Mouse (Mus musculus): ENCODE data around the gene Nlrc5. TPM values are rescaled to one million over a fixed set of nuclear protein-coding genes. Genes with fewer than 3 reads are reported as not detected.
A peak's percentile ranks its signal among the peaks of the same experiment; 100 is the strongest.

Gene Nlrc5
- polyA plus RNA-seq, 1 experiment from 2014 or later, result 0.28 TPM

DNA sequence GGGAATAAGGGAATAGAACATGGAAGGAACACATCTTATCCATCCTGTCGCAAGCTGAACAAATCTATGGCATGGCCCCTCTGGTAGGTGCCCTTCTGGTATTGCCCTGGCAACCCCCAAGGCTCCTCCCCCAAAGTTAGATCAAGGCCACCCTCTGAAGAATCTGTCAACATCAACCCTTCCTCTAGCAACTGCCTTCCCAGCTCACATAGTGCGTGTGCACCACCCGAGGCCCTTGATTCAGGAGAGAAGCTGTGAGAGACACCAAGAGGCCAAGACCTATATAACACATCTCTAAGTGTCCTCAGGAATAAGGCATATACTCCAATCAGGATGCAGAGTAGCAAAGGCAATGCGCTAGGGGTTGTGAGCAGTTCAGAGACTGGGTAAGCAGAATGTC, 11.9 kb upstream of the Nlrc5 start:
- no peak overlapping the region for H3K4me3 ChIP-seq
- 78% methylated on average over 4 of the region's 4 CpGs for WGBS
- no peak overlapping the region for H3K4me2 ChIP-seq
- no peaks in the 10 kb centered on the region for H3K36me3 ChIP-seq
- no peaks in the 10 kb centered on the region for H3K9me3 ChIP-seq (replicated peaks)
- H3K4me1 ChIP-seq (replicated peaks), result no peaks in the 10 kb centered on the region
- no peak for ATAC-seq (replicated peaks; ENCODE audit: insufficient number of reproducible peaks, insufficient read depth, low FRiP score, low read depth)
- 0 out of 2 replicates have a peak, but pooled peaks cover 3% of the 10 kb centered on the region for H3K27me3 ChIP-seq
- no peak overlapping the region for H3K27ac ChIP-seq
- H3K9ac ChIP-seq, result no peak overlapping the region

- no peak overlapping the region for H3K27ac ChIP-seq
- ATAC-seq (replicated peaks; ENCODE audit: insufficient number of reproducible peaks, insufficient read depth, low FRiP score, low read depth), result no peak
- 42% methylated on average over 10 of the region's 10 CpGs for WGBS
- H3K4me1 ChIP-seq (replicated peaks), result no peaks in the 10 kb centered on the region
- 0 out of 2 replicates have a peak, but pooled peaks cover 8% of the 10 kb centered on the region for H3K27me3 ChIP-seq
- H3K9me3 ChIP-seq (replicated peaks), result no peaks in the 10 kb centered on the region
- H3K4me3 ChIP-seq, result no peak overlapping the region
- H3K4me2 ChIP-seq, result no peak overlapping the region
- H3K9ac ChIP-seq, result no peak overlapping the region
- no peaks in the 10 kb centered on the region for H3K36me3 ChIP-seq
Observed at GRCm38 (mm10) chr8:94427953-94428352, 6.2 kb upstream of the Nlrc5 start.

- ATAC-seq (replicated peaks; ENCODE audit: insufficient number of reproducible peaks, insufficient read depth, low FRiP score, low read depth), result no peak
- 52% methylated on average over 4 of the region's 4 CpGs for WGBS
- Histone ChIP-seq H3K4me1 (replicated peaks) (no peaks in the 10 kb centered on the region), H3K27me3 (peaks cover 9% of the 10 kb centered on the region; the same call in 1 of the 2 replicates), H3K27ac (no peak overlapping the region), H3K9ac (no peak overlapping the region), H3K4me2 (no peak overlapping the region), H3K9me3 (replicated peaks) (no peaks in the 10 kb centered on the region), H3K4me3 (no peak overlapping the region), H3K36me3 (no peaks in the 10 kb centered on the region)
Observed at GRCm38 (mm10) chr8:94428420-94428819, 5.7 kb upstream of the Nlrc5 start.

DNA sequence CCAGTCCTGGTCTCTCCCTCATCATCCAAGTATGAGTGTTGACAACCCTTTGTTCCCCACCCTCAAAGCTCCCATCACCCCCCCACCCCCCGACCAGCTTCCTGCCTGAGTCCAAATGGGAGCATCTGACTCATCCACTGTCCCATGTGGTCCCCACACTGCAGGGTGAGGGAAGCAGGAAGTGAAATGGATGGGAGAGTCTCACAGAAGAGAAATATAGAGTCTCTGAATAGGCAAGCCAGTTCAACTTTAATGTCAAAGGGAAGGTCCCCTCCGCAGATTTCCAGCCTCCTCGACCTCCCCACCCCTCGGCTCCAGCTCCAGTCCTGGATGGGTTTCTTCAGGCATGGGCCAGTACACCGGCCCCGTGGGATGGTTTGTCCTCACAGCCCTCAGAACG, 4.8 kb upstream of the Nlrc5 start:
- ATAC-seq (replicated peaks; ENCODE audit: insufficient number of reproducible peaks, insufficient read depth, low FRiP score, low read depth), result no peak
- H3K4me3 ChIP-seq, result no peak overlapping the region
- H3K27me3 ChIP-seq, result peaks cover 17% of the 10 kb centered on the region; the same call in 1 of the 2 replicates
- H3K4me1 ChIP-seq (replicated peaks), result peaks cover 6% of the 10 kb centered on the region
- no peak overlapping the region for H3K4me2 ChIP-seq
- 72% methylated on average over 7 of the region's 7 CpGs for WGBS
- no peak overlapping the region for H3K27ac ChIP-seq
- no peaks in the 10 kb centered on the region for H3K36me3 ChIP-seq
- no peak overlapping the region for H3K9ac ChIP-seq
- no peaks in the 10 kb centered on the region for H3K9me3 ChIP-seq (replicated peaks)

DNA sequence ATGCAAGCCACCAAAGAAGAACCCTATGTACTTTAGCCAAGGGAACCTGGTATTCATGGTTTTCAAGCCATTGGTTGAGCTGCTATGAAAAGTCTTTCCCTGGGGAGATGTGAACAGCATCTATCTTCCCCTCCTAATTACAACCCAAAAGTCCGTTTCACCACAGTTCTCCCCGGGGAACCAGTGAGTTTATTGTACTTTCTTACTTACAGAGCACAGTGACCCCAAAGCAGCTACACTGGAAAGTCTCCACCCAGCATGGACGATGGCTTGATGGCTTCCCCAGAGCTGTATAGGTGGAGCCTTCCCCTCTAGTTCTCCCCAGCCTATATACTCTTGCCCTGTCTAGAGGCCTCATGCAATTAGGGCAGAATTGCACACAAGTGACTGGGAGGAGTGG, 1.9 kb upstream of the Nlrc5 start:
- no peak overlapping the region for H3K9ac ChIP-seq
- H3K27ac ChIP-seq, result no peak overlapping the region
- WGBS, result 68% methylated on average over 3 of the region's 3 CpGs
- H3K27me3 ChIP-seq, result peaks cover 22% of the 10 kb centered on the region
- H3K4me2 ChIP-seq, result no peak overlapping the region
- peaks cover 8% of the 10 kb centered on the region for H3K4me1 ChIP-seq (replicated peaks)
- no peak overlapping the region for H3K4me3 ChIP-seq
- no peak for ATAC-seq (replicated peaks; ENCODE audit: insufficient number of reproducible peaks, insufficient read depth, low FRiP score, low read depth)
- H3K9me3 ChIP-seq (replicated peaks), result no peaks in the 10 kb centered on the region
- H3K36me3 ChIP-seq, result no peaks in the 10 kb centered on the region

- H3K4me3 ChIP-seq, result no peak overlapping the region
- peaks cover 8% of the 10 kb centered on the region for H3K4me1 ChIP-seq (replicated peaks)
- H3K9me3 ChIP-seq (replicated peaks), result no peaks in the 10 kb centered on the region
- peak overlapping the region; percentile 91 for H3K4me2 ChIP-seq
- H3K9ac ChIP-seq, result no peak overlapping the region
- no peak overlapping the region for H3K27ac ChIP-seq
- peaks cover 20% of the 10 kb centered on the region for H3K27me3 ChIP-seq
- ATAC-seq (replicated peaks; ENCODE audit: insufficient number of reproducible peaks, insufficient read depth, low FRiP score, low read depth), result no peak
- no peaks in the 10 kb centered on the region for H3K36me3 ChIP-seq
- 70% methylated on average over 3 of the region's 3 CpGs for WGBS
Observed at GRCm38 (mm10) chr8:94434958-94435357, 802 bp downstream of the Nlrc5 start.

DNA sequence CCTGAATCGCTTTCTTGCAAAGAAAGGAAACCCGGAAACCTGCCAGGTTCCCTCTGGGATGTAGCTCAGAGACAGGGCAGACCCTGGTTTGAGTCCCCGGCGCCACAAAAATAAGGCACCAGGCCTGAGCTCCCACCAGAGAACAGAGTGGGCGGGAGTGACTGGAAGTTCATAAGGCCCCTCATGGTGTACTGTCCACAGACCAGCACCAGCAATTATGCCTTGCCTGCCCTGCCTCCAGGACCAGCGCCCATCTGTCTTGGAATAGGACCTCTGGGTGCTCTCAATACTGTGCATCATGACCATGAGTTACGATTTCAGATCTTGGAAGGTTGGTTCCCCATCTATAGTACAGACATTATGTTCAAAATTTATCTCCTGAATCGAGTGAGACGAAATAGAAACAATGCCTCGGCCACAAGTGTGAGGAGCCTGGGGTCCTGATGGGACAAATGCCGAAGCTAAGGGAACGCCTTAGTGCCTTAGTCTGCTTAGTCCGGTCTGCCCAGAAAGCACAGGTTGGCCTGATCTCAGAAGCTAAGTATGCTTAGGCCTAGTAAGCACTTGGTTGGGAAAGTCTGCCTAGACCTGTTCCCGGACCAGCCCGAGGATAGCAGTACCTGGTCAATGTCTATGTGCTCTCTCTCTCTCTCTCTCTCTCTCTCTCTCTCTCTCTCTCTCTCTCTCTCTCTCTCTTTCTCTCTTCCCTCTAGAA, 1.4 kb downstream of the Nlrc5 start:
- Histone ChIP-seq H3K9ac (no peak overlapping the region), H3K4me2 (no peak overlapping the region), H3K36me3 (no peaks in the 10 kb centered on the region), H3K4me1 (replicated peaks) (peaks cover 8% of the 10 kb centered on the region), H3K9me3 (replicated peaks) (no peaks in the 10 kb centered on the region), H3K27ac (no peak overlapping the region), H3K4me3 (no peak overlapping the region), H3K27me3 (peaks cover 20% of the 10 kb centered on the region)
- ATAC-seq (replicated peaks; ENCODE audit: insufficient number of reproducible peaks, insufficient read depth, low FRiP score, low read depth), result no peak
- WGBS, result 88% methylated on average over 15 of the region's 15 CpGs

DNA sequence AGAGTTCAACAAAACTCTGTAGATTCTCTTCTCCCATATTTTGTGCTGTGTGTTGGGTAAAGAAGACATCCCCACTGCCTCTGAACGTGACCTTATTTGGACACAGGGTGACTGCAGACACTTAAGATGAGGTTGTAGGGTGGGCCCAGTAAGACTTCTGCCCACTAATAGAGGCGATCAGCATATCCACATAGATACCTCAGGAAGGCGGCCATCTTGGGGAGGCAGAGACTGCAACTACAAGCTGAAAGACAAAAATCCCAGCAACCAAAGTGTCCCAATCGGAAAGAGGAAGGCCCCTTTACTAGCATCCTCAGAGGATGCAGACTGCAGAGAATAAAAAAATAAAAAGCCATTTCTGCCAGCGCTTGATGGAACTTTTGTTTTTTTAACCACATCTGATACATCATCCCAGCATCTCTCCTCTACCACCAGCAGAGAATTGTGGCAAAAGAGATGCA, 2.0 kb downstream of the Nlrc5 start:
- whole genome bisulfite sequencing, result 87% methylated on average over 5 of the region's 5 CpGs
- Histone ChIP-seq H3K4me2 (no peak overlapping the region), H3K9ac (no peak overlapping the region), H3K4me3 (no peak overlapping the region), H3K36me3 (no peaks in the 10 kb centered on the region), H3K27me3 (peaks cover 20% of the 10 kb centered on the region), H3K4me1 (replicated peaks) (peaks cover 8% of the 10 kb centered on the region), H3K9me3 (replicated peaks) (no peaks in the 10 kb centered on the region), H3K27ac (no peak overlapping the region)
- no peak for ATAC-seq (replicated peaks; ENCODE audit: insufficient number of reproducible peaks, insufficient read depth, low FRiP score, low read depth)

DNA sequence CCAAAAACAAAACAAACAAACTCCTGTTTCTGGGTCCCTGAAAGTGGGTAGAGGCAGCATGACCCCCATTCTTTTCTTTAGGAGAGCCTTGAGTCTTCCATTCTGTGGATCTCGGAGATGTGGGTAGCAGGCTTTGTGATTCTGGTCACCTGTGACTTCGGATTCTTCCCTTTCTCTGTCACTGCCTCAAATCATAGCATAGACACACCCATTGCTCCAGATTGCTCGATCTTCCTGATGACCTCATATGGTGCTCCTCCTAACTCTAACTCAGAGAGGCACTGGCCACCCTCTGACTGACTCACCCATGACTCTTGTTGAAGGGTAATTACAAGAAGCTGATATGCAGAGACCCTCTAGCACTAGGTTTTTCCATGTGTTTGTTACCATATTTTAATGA, 2.7 kb downstream of the Nlrc5 start:
- Histone ChIP-seq H3K36me3 (no peaks in the 10 kb centered on the region), H3K9me3 (replicated peaks) (no peaks in the 10 kb centered on the region), H3K27me3 (peaks cover 20% of the 10 kb centered on the region), H3K9ac (no peak overlapping the region), H3K27ac (no peak overlapping the region), H3K4me2 (no peak overlapping the region), H3K4me3 (no peak overlapping the region), H3K4me1 (replicated peaks) (peaks cover 8% of the 10 kb centered on the region)
- 59% methylated on average over 3 of the region's 3 CpGs for WGBS
- ATAC-seq (replicated peaks; ENCODE audit: insufficient number of reproducible peaks, insufficient read depth, low FRiP score, low read depth), result no peak

GRCm38 (mm10) chr8:94438659-94439058, 4.5 kb downstream of the Nlrc5 start:
- no peak for ATAC-seq (replicated peaks; ENCODE audit: insufficient number of reproducible peaks, insufficient read depth, low FRiP score, low read depth)
- no peak overlapping the region for H3K9ac ChIP-seq
- peaks cover 7% of the 10 kb centered on the region for H3K4me1 ChIP-seq (replicated peaks)
- 86% methylated on average over 5 of the region's 5 CpGs for WGBS
- peaks cover 13% of the 10 kb centered on the region for H3K27me3 ChIP-seq
- no peak overlapping the region for H3K27ac ChIP-seq
- H3K4me2 ChIP-seq, result no peak overlapping the region
- H3K9me3 ChIP-seq (replicated peaks), result no peaks in the 10 kb centered on the region
- no peak overlapping the region for H3K4me3 ChIP-seq
- no peaks in the 10 kb centered on the region for H3K36me3 ChIP-seq

GRCm38 (mm10) chr8:94439691-94440090, 5.5 kb downstream of the Nlrc5 start:
- H3K27ac ChIP-seq, result no peak overlapping the region

DNA sequence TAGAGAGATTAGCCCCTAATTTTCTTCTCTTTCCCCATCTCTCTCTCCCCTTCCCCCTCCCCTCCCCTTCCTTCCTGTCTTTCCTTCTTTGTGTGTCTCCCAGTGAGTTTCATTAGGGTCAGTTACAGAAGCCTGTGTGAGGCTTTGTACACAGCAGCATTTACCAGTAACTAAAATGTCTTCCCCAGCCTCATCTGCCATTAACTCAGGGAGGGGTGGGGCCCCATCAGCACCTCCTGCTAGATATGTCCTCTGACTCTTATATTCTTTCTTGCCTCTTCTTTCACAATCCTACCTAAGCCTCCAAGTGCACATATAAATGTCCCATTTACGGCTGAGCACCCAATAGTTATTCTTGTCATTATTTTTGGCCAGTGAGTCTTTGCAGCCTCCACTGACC, 6.2 kb downstream of the Nlrc5 start:
- H3K9me3 ChIP-seq (replicated peaks), result no peaks in the 10 kb centered on the region
- no peak overlapping the region for H3K27ac ChIP-seq
- H3K4me2 ChIP-seq, result no peak overlapping the region
- no peak for ATAC-seq (replicated peaks; ENCODE audit: insufficient number of reproducible peaks, insufficient read depth, low FRiP score, low read depth)
- WGBS, result 80% methylated on average over 1 of the region's 1 CpGs
- H3K27me3 ChIP-seq, result peaks cover 4% of the 10 kb centered on the region
- H3K4me1 ChIP-seq (replicated peaks), result no peaks in the 10 kb centered on the region
- no peak overlapping the region for H3K9ac ChIP-seq
- no peaks in the 10 kb centered on the region for H3K36me3 ChIP-seq
- no peak overlapping the region for H3K4me3 ChIP-seq

More at GRCm38 (mm10) chr8:94439691-94440090, 5.5 kb downstream of the Nlrc5 start:
- Histone ChIP-seq H3K9me3 (replicated peaks) (no peaks in the 10 kb centered on the region), H3K27me3 (peaks cover 8% of the 10 kb centered on the region), H3K4me1 (replicated peaks) (no peaks in the 10 kb centered on the region), H3K4me3 (no peak overlapping the region), H3K4me2 (no peak overlapping the region), H3K9ac (no peak overlapping the region), H3K36me3 (no peaks in the 10 kb centered on the region)
- ATAC-seq (replicated peaks; ENCODE audit: insufficient number of reproducible peaks, insufficient read depth, low FRiP score, low read depth), result no peak
